Mouse (Mus musculus): ENCODE measurements around the gene Shc3.

Gene Shc3

GRCm38 (mm10) chr13:51567411-51567851 lies 1.8 kb downstream of the Shc3 start:
- no peak for DNase-seq

GRCm38 (mm10) chr13:51567078-51567395 lies 2.2 kb downstream of the Shc3 start:
- DNase-seq: no peak

GRCm38 (mm10) chr13:51566371-51567077 lies 2.7 kb downstream of the Shc3 start:
- no peak for DNase-seq

- no peak for DNase-seq
These were observed 4.5 kb downstream of the Shc3 start for GRCm38 (mm10) chr13:51564741-51565140.

DNA sequence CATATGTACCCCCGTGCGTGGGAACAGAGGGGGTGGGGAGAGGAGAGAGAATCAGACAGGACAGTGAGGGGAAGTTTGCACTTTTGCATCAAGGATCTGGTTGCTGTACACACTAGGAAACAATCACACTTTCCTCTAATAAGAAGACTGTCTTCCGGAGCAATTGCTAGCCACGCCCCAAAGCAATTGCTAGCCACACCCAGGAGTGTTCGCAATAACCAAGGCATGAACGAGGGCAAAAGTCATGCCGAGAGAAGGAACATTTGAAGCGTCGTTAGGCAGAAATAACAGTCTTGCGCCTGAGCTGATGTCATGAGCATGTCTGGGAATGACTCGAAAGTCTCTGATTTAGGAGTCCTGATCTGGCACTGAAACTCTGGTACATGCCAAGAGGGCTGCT lies 15.9 kb downstream of the Shc3 start:
- DNase-seq: no peak

DNA sequence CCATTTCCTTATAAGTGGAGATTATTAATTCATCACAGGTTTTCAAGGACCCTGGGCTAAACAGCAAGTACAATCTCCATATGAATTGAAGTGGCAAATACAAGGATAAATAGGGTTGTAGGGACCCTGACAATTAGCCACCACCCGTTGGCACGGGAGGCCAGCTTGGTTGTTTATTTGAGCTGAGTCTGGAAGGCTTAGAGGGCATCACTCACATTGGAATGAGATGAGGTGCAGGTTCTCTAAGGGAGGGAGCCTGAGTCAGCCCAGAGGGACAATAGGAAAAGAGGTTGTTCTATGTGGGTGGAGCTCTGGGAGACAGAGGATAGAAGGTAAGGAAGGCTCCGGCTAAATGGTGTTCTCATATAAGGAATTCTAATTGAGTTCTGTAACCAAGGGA lies 17.0 kb downstream of the Shc3 start:
- no peak for DNase-seq

- DNase-seq: no peak
These were observed 17.4 kb downstream of the Shc3 start for GRCm38 (mm10) chr13:51551824-51552223.

DNA sequence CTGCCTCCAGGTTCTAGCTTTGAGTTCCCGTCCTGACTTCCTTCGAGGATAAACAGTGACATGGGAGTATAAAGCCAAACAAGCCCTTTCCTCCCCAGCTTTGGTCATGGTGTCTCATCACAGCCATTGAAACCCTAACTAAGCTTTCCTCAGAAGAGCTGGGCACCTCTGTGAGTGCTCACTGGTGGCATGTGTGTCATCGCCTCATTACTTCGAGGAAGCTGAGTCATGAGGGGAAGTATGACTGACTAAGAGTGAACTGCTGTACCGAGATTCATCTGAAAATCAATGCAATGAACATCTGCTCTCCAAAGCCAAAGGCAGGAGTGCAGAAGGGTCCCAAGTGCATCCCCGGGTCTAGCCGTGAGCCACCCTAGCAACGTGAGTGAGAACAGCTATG lies 29.4 kb downstream of the Shc3 start:
- DNase-seq: no peak

DNA sequence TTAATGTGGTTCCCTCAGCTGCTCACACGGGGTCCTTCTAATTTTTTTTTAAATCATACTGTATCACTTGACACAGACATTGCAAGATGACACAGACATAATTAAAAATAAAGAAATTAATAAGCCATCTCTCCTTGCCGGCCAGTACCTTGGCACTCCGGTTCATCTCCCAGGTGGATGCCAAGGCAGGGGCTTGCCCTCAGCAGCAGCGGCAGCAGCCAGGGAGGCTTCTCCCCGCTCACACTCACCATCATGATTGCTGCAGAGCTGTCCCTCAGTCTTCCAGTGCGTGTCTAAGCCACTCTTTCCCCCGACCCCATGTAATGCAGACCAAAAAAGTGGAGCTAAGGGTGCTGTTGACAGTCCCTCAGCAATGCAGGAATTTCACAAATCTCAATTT lies 33.9 kb downstream of the Shc3 start:
- no peak for DNase-seq

DNA sequence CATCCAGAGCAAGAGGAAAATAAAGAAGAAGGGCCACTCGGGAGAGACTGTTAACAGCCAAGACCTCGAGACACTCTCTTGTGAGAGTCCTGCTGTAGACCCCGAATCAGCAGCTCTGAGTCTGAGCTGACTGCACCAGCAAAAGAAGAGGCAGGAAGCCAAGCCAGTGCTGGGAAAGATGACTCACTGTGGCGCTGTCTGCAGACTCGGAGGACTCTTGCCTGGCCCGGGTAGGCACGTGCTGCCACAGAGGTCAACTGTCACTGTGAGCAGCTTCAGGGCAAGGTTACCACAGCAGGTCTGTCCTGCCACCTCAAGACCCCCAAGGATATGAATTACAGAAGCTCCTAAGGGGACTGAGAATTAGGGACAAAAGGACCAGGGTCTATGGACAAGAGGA lies 42.7 kb downstream of the Shc3 start:
- no peak for DNase-seq

GRCm38 (mm10) chr13:51524316-51524715 lies 44.9 kb downstream of the Shc3 start:
- DNase-seq: no peak

DNA sequence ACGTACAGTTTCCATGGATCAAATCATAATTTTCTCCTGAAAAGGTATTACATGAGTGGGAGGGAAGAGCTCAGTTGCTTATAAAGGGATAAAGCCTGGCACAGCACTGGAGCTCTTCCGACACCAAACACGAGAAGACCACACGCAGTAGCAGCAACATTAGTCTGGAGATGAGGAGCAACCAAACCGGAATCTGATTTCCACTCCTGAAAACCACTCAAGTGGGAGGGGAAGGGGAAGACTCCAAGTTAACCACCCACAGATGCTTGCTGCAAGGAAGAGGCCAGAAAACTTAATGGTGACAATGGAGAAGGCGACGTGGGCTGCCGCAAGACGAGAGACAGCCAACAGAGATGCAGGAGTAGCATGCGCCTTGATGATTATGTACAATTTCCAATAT lies 45.9 kb downstream of the Shc3 start:
- DNase-seq: no peak

DNA sequence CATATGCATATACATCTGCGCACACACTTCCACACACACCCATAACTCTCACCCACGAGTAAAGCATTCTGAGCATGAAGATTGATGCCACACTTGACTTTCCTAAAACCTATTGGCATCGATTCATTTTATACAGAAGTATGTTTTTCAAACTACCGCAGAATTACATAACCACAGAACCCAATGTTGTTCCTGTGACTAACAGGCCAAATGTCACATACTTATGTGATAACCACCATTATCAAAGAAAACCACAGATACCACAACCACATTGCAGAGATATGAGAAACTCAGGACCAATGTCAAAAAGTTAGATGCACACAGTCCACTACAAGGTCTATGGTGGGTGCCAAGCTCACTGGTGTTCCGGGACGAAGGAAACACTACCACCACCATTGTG lies 50.3 kb downstream of the Shc3 start:
- no peak for DNase-seq

- no peak for DNase-seq
These were observed 51.3 kb downstream of the Shc3 start for GRCm38 (mm10) chr13:51517943-51518342.

- DNase-seq: no peak
These were observed 60.4 kb downstream of the Shc3 start for GRCm38 (mm10) chr13:51508836-51509235.

- DNase-seq: no peak
These were observed 63.5 kb downstream of the Shc3 start for GRCm38 (mm10) chr13:51505711-51506110.

DNA sequence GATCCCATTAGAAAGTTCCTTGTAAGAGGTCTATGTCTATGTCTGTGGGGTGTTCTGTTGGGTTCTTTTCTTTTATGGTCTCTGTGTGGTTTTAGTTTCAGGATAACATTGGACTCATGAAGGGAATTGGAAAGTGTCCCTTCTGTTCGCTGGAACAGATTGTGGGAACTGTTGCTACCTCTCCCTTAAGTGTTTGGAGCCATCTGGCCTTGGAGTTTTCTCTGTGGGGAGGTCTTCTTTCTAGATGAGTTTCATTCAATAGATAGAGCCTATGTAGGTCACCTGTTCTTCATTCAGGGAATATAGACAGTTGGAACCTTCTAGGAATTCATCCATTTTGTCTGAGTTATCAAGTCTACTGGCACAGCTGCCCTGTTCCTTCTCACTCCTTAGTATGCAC lies 69.5 kb downstream of the Shc3 start:
- DNase-seq: no peak

GRCm38 (mm10) chr13:51493676-51494075 lies 75.5 kb downstream of the Shc3 start:
- DNase-seq: no peak

DNA sequence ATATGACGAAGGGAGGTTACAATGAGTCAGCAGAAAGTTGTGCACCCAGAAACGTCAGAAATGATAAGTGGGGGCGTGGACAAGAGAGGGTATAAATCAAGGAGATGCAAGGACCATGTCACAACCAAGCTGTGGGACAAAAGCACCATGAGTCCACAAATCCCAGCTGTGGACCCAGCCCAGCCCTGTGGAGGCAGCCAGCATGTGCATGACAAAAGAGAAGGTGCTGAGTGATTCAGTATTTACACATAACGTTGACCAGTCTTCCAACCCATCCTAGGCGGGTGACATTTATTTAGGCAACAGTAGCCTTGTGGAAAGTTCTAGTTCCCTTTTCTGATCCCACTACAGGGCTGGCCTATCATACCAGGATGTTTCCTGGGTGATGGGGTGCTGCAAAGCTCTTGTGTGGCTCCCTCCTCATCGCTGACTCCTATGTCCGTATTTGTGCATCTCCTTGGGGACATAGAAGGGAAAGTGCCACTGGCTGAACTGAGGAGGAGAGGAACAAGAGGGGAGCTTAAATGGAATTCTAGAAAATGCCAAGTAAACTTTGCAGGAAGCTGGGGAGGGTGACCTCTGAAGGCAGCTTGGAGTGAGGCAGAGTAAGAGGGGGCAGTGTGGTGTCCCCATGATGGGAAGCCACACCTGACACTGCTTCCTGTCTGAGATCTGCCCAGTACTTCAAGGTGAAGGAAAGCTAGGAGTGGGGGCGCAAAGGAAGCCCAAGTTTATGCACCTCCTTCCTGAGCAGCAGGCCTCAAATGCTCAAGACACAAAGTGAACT lies 77.4 kb downstream of the Shc3 start:
- DNase-seq: no peak

- no peak for DNase-seq
These were observed 79.0 kb downstream of the Shc3 start for GRCm38 (mm10) chr13:51490195-51490594.

- no peak for DNase-seq
These were observed 80.3 kb downstream of the Shc3 start for GRCm38 (mm10) chr13:51488945-51489344.

GRCm38 (mm10) chr13:51485291-51485690 lies 83.9 kb downstream of the Shc3 start:
- DNase-seq: no peak

DNA sequence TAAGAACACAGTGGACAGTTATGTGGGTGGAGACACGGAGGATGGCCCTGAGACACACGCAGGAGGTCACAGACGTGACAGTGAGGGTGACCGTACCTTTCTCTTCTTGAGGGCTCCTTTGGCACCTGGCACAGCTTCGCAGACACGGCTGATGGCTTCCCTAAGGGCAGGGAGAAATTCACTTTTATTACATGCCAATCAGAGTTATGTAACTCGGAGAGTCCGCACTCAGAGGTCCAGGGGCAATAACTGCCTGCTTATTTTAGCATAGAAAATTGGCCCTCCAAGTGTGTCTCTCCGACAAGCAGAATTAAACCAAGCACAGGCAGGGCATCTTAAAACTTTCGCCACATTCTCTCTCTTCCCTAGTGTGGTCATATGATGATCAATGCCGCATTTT lies 86.4 kb downstream of the Shc3 start:
- DNase-seq: no peak

GRCm38 (mm10) chr13:51480341-51481011 lies 88.7 kb downstream of the Shc3 start:
- DNase-seq: no peak

Data from B cell, adult 2 months (primary cell).